Mouse (Mus musculus): ENCODE data around the gene Tmtc2. TPM values are rescaled to one million over a fixed set of nuclear protein-coding genes. Genes with fewer than 3 reads are reported as not detected.

Gene Tmtc2
- polyA plus RNA-seq, 1 experiment from 2014 or later: 6.2 TPM

DNA sequence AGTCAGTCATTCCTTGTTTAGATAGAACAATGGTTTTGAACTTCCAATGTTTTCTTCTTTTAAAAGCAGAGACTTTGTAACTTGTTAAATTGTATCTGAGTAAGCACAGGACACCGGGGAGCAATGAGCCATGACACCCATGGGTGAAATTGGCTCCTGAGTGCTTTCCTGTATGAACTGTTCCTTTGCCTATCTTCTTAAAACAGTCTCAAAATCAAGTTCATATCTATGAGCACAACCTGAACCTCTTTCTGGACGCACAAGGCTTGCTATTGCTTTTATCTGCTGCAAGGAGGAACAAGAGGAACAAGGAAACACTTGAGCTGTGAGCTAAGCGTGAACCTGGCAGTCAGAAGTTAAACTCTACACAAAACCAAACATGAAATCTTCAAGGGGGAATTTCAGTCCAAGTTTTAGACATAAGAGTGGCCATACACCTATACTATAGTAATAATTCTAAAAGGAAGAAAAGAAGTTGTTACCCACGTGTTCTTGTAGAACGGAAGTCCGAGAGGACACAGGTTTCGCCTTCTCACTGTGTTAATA, 60.4 kb downstream of the Tmtc2 start:
- no peaks in the 10 kb centered on the region for H3K36me3 ChIP-seq (ENCODE audit: control insufficient read depth, insufficient read depth, low read length)
- 73% methylated on average over 7 of the region's 7 CpGs for WGBS
- H3K27ac ChIP-seq (ENCODE audit: low read depth, low read length): no peak overlapping the region
- peaks cover 13% of the 10 kb centered on the region for H3K4me1 ChIP-seq (ENCODE audit: control insufficient read depth, insufficient read depth, low read length)
- no peak for DNase-seq (ENCODE audit: low spot score)
- no peak overlapping the region for H3K4me2 ChIP-seq (ENCODE audit: low read depth)
- no peaks in the 10 kb centered on the region for H3K27me3 ChIP-seq (ENCODE audit: control insufficient read depth, insufficient read depth, low read length)
- H3K9me3 ChIP-seq (ENCODE audit: control insufficient read depth, low read length): no peaks in the 10 kb centered on the region
- H3K4me3 ChIP-seq (ENCODE audit: low read depth, low read length): no peak overlapping the region
- no peak for ATAC-seq (ENCODE audit: insufficient read depth, low FRiP score, low TSS enrichment)
- H3K9ac ChIP-seq (ENCODE audit: low read length): no peak overlapping the region

DNA sequence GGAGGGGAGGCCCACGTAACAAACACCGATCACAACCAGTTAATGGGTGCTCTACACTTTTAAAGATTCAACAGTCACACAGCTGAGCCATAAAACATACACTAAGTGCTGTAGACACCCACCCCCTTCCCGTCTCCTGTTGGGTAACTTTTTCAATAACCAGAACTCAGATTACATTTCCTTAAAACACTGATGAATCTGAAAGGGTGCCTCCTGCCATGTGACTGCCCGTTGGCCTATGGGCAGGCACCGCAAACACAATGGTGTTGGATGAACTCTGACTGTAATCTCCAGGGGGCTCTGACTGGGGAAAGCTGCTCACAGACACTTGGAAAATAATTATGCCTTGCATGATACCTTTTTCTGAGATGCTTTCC, 64.4 kb downstream of the Tmtc2 start:
- Histone ChIP-seq H3K27ac (ENCODE audit: low read depth, low read length) (no peak overlapping the region), H3K36me3 (ENCODE audit: control insufficient read depth, insufficient read depth, low read length) (0 out of 2 replicates have a peak, but pooled peaks cover 3% of the 10 kb centered on the region), H3K9me3 (ENCODE audit: control insufficient read depth, low read length) (no peaks in the 10 kb centered on the region), H3K9ac (ENCODE audit: low read length) (no peak overlapping the region), H3K4me3 (ENCODE audit: low read depth, low read length) (no peak overlapping the region), H3K27me3 (ENCODE audit: control insufficient read depth, insufficient read depth, low read length) (no peaks in the 10 kb centered on the region), H3K4me1 (ENCODE audit: control insufficient read depth, insufficient read depth, low read length) (peaks cover 13% of the 10 kb centered on the region), H3K4me2 (ENCODE audit: low read depth) (peak overlapping the region; percentile 10; the same call in 1 of the 2 replicates)
- DNase-seq (ENCODE audit: low spot score): no peak
- 32% methylated on average over 5 of the region's 5 CpGs for WGBS
- ATAC-seq (ENCODE audit: insufficient read depth, low FRiP score, low TSS enrichment): peak; percentile 78

DNA sequence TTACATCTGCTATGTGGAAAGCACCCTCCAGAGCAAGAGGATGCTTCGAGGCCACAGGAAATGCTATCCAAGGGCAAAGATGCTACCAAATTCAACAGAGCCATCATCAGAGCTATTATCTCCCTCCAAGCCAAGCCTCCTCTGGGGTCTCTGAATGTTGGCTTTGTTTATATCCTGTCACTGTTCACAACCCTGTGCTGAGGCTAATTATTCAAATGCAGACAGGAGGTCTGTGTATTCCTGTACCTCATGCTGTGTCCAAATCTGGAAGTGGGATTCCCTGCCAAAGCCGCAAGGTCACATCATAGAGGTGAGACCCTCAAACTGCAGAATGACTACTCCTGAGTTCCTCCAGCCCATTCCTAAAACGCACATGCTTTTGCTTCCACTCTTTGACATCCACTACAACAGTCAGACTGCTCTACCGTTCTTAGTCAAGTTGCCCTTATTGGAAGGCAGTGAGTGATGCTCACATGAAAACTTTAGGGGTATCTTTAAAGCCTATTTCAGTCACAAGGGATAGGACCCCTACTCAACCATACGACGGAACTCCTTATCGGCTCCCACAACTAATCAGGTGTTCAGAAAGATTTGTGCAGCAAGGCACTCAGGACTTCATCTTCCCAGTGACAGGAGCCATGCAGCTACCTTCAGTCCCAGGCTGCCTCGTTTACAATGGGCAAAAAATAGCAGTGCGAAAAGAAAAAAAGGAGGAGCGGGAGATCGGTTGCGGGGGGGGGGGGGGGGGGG, 64.9 kb downstream of the Tmtc2 start:
- H3K9ac ChIP-seq (ENCODE audit: low read length): no peak overlapping the region
- H3K4me2 ChIP-seq (ENCODE audit: low read depth): peak overlapping the region; percentile 10; the same call in 1 of the 2 replicates
- ATAC-seq (ENCODE audit: insufficient read depth, low FRiP score, low TSS enrichment): peak; percentile 38; the same call in 1 of the 2 replicates

DNA sequence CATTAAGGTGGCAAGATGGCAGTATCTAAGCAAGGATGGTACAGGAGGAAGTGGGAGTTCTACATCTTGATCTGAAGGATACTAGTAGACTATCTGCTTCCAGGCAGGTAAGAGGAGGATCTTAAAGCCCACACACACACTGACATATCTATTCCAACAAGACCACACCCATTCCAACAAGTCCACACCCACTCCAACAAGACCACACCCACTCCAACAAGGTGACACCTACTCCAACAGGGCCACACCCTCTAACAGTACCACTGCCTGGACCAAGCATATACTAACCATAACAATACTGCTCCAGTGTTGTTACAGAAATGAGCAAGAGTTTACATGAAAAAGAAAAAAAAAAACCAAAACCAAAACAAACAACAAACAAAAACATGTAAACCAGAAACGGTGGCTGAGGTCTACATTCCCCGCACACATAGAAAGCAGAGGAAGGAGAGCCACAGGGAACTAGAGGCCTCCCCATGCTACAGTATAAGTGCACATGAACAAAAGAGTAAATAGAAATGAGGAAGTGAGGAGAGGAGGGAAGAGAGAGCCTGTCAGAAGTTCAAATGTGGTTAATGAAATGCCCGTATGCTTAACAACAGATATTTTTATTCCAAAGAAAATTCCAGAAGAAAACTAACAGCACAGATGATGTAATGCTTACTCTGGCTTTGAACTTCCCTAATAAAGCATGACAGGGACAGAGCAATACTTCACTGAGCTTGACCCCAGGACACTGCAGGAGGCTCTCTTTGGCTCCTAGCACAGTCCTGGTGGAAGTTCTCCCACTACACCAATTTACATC, 66.1 kb downstream of the Tmtc2 start:
- 0 out of 2 replicates have a peak, but pooled peaks cover 3% of the 10 kb centered on the region for H3K36me3 ChIP-seq (ENCODE audit: control insufficient read depth, insufficient read depth, low read length)
- no peak overlapping the region for H3K27ac ChIP-seq (ENCODE audit: low read depth, low read length)
- H3K9ac ChIP-seq (ENCODE audit: low read length): no peak overlapping the region
- ATAC-seq (ENCODE audit: insufficient read depth, low FRiP score, low TSS enrichment) (no peak), DNase-seq (ENCODE audit: low spot score) (no peak)
- no peak overlapping the region for H3K4me3 ChIP-seq (ENCODE audit: low read depth, low read length)
- peaks cover 13% of the 10 kb centered on the region for H3K4me1 ChIP-seq (ENCODE audit: control insufficient read depth, insufficient read depth, low read length)
- 66% methylated on average over 3 of the region's 3 CpGs for WGBS
- H3K9me3 ChIP-seq (ENCODE audit: control insufficient read depth, low read length): no peaks in the 10 kb centered on the region
- no peak overlapping the region for H3K4me2 ChIP-seq (ENCODE audit: low read depth)
- H3K27me3 ChIP-seq (ENCODE audit: control insufficient read depth, insufficient read depth, low read length): no peaks in the 10 kb centered on the region

More for the DNA sequence above, 64.9 kb downstream of the Tmtc2 start:
- Histone ChIP-seq H3K4me3 (ENCODE audit: low read depth, low read length) (no peak overlapping the region), H3K27ac (ENCODE audit: low read depth, low read length) (no peak overlapping the region), H3K36me3 (ENCODE audit: control insufficient read depth, insufficient read depth, low read length) (0 out of 2 replicates have a peak, but pooled peaks cover 3% of the 10 kb centered on the region), H3K4me1 (ENCODE audit: control insufficient read depth, insufficient read depth, low read length) (peaks cover 13% of the 10 kb centered on the region), H3K27me3 (ENCODE audit: control insufficient read depth, insufficient read depth, low read length) (no peaks in the 10 kb centered on the region), H3K9me3 (ENCODE audit: control insufficient read depth, low read length) (no peaks in the 10 kb centered on the region)
- 43% methylated on average over 9 of the region's 12 CpGs for WGBS
- DNase-seq (ENCODE audit: low spot score): no peak

DNA sequence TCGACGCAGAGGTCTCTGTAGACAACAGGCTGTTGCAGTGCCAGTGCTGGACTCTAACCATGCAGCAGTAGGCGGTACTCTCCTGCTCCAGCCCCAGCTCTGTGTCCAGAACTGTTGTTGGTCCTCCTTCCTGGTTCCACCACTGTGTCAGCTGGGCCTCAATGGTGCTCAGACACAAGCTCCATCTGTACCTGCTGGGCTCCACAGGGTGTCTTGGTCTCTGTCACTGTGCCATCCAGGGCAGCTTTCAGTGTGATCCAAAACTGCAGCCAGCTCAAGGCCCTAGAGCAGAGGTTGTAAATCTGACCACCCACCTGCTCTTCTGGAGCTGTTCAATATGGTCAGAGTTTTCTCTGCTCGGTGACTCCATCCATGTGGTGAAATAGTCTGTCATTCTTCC, 68.2 kb downstream of the Tmtc2 start:
- DNase-seq (ENCODE audit: low spot score) (no peak), ATAC-seq (ENCODE audit: insufficient read depth, low FRiP score, low TSS enrichment) (no peak)
- Histone ChIP-seq H3K4me2 (ENCODE audit: low read depth) (no peak overlapping the region), H3K4me3 (ENCODE audit: low read depth, low read length) (no peak overlapping the region), H3K9me3 (ENCODE audit: control insufficient read depth, low read length) (no peaks in the 10 kb centered on the region), H3K9ac (ENCODE audit: low read length) (no peak overlapping the region), H3K4me1 (ENCODE audit: control insufficient read depth, insufficient read depth, low read length) (peaks cover 13% of the 10 kb centered on the region), H3K27me3 (ENCODE audit: control insufficient read depth, insufficient read depth, low read length) (no peaks in the 10 kb centered on the region), H3K36me3 (ENCODE audit: control insufficient read depth, insufficient read depth, low read length) (0 out of 2 replicates have a peak, but pooled peaks cover 3% of the 10 kb centered on the region), H3K27ac (ENCODE audit: low read depth, low read length) (no peak overlapping the region)
- 85% methylated on average over 4 of the region's 4 CpGs for WGBS

DNA sequence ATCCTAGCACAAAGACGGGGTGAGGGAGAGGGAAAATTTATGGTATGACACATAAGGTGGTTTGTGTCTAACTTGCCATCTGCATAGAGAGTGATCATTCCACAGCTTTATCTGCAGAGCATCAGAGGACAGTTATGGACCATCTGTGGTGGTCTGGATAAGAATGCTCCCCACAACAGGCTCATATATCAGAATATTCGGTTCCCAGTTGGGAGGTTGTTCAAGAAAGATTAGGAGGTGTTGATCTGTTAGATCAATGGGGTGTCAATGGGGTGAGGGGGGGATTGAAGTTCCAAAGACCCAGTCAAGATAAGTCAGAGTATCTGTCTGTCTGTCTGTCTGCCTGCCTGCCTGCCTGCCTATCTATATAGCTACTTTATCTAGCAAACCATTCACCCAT, 69.8 kb downstream of the Tmtc2 start:
- ATAC-seq (ENCODE audit: insufficient read depth, low FRiP score, low TSS enrichment) (no peak; the same call in 1 of the 2 replicates), DNase-seq (ENCODE audit: low spot score) (no peak)
- 93% methylated on average over 2 of the region's 2 CpGs for WGBS
- no peak overlapping the region for H3K9ac ChIP-seq (ENCODE audit: low read length)
- no peak overlapping the region for H3K4me2 ChIP-seq (ENCODE audit: low read depth)
- H3K4me3 ChIP-seq (ENCODE audit: low read depth, low read length): no peak overlapping the region
- no peak overlapping the region for H3K27ac ChIP-seq (ENCODE audit: low read depth, low read length)
- H3K27me3 ChIP-seq (ENCODE audit: control insufficient read depth, insufficient read depth, low read length): no peaks in the 10 kb centered on the region
- 0 out of 2 replicates have a peak, but pooled peaks cover 3% of the 10 kb centered on the region for H3K36me3 ChIP-seq (ENCODE audit: control insufficient read depth, insufficient read depth, low read length)
- H3K9me3 ChIP-seq (ENCODE audit: control insufficient read depth, low read length): no peaks in the 10 kb centered on the region
- H3K4me1 ChIP-seq (ENCODE audit: control insufficient read depth, insufficient read depth, low read length): peaks cover 6% of the 10 kb centered on the region

DNA sequence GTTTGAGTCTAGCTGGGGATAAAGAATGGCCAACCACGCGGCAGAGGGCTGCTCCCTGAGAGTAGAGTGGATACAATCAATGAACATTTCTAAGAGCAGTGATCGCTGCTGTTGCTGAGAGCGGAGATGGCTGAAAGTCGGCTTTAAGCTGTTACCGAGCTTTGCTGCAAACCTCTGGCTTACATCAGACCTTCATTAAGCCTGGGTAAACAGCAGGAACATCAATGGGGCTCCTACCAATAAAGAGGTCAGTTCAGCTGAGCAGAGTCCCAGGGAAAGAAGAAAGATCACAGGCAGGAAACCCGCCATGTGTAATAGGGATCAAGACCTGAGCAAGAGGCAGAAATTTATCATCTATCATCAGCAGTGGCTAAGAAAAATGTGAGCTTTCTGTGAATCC, 72.5 kb downstream of the Tmtc2 start:
- Histone ChIP-seq H3K36me3 (ENCODE audit: control insufficient read depth, insufficient read depth, low read length) (0 out of 2 replicates have a peak, but pooled peaks cover 3% of the 10 kb centered on the region), H3K9ac (ENCODE audit: low read length) (no peak overlapping the region), H3K27ac (ENCODE audit: low read depth, low read length) (no peak overlapping the region), H3K4me2 (ENCODE audit: low read depth) (no peak overlapping the region), H3K9me3 (ENCODE audit: control insufficient read depth, low read length) (no peaks in the 10 kb centered on the region), H3K4me3 (ENCODE audit: low read depth, low read length) (no peak overlapping the region), H3K27me3 (ENCODE audit: control insufficient read depth, insufficient read depth, low read length) (no peaks in the 10 kb centered on the region), H3K4me1 (ENCODE audit: control insufficient read depth, insufficient read depth, low read length) (no peaks in the 10 kb centered on the region)
- WGBS: 63% methylated on average over 7 of the region's 7 CpGs
- DNase-seq (ENCODE audit: low spot score): no peak
- ATAC-seq (ENCODE audit: insufficient read depth, low FRiP score, low TSS enrichment): no peak

DNA sequence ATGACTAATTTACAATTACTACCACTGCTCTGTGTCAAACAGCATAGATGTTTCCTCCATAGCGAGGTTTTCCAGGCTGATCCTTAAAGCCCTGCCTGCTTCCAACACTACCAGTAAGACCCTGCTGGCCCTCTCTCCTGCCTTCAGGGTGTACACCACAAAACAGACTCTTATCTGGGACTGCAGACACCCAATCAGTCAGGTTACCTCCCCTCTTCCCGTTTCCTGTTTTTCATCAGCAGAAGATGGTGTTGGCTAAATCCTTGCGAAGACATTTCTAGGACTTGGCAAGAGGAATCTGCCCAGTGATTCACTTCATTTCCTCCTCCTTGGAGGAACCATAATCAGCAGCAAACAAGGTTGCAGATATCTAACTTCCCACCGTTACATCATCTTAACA, 73.8 kb downstream of the Tmtc2 start:
- ATAC-seq (ENCODE audit: insufficient read depth, low FRiP score, low TSS enrichment): no peak
- Histone ChIP-seq H3K27ac (ENCODE audit: low read depth, low read length) (no peak overlapping the region), H3K4me1 (ENCODE audit: control insufficient read depth, insufficient read depth, low read length) (no peaks in the 10 kb centered on the region), H3K4me2 (ENCODE audit: low read depth) (no peak overlapping the region), H3K27me3 (ENCODE audit: control insufficient read depth, insufficient read depth, low read length) (no peaks in the 10 kb centered on the region), H3K9me3 (ENCODE audit: control insufficient read depth, low read length) (no peaks in the 10 kb centered on the region), H3K36me3 (ENCODE audit: control insufficient read depth, insufficient read depth, low read length) (no peaks in the 10 kb centered on the region), H3K4me3 (ENCODE audit: low read depth, low read length) (no peak overlapping the region), H3K9ac (ENCODE audit: low read length) (no peak overlapping the region)
- 79% methylated on average over 4 of the region's 4 CpGs for WGBS
- no peak for DNase-seq (ENCODE audit: low spot score)
